Mouse (Mus musculus): ENCODE results near the gene Crmp1.

Gene Crmp1

GRCm38 (mm10) chr5:37241651-37242151, at the start of gene Crmp1:
Gene Crmp1, plus strand, starts transcription at chr5:37241940.
- DNase-seq (ENCODE audit: low spot score), result no peak

- DNase-seq (ENCODE audit: low spot score), result no peak
Observed at GRCm38 (mm10) chr5:37196196-37196595, 45.5 kb upstream of the Crmp1 start.

GRCm38 (mm10) chr5:37196666-37197250, 45.0 kb upstream of the Crmp1 start:
- DNase-seq (ENCODE audit: low spot score), result no peak

GRCm38 (mm10) chr5:37197423-37197822, 44.3 kb upstream of the Crmp1 start:
- no peak for DNase-seq (ENCODE audit: low spot score)

- DNase-seq (ENCODE audit: low spot score), result no peak
Observed at GRCm38 (mm10) chr5:37198011-37198688, 43.6 kb upstream of the Crmp1 start.

- no peak for DNase-seq (ENCODE audit: low spot score)
Observed at GRCm38 (mm10) chr5:37202285-37202684, 39.5 kb upstream of the Crmp1 start.

GRCm38 (mm10) chr5:37204886-37205285, 36.9 kb upstream of the Crmp1 start:
- DNase-seq (ENCODE audit: low spot score), result no peak

GRCm38 (mm10) chr5:37205420-37205819, 36.3 kb upstream of the Crmp1 start:
- DNase-seq (ENCODE audit: low spot score), result no peak

GRCm38 (mm10) chr5:37206364-37206763, 35.4 kb upstream of the Crmp1 start:
- no peak for DNase-seq (ENCODE audit: low spot score)

- DNase-seq (ENCODE audit: low spot score), result no peak
Observed at GRCm38 (mm10) chr5:37212938-37213708, 28.6 kb upstream of the Crmp1 start.

GRCm38 (mm10) chr5:37213709-37214103, 28.0 kb upstream of the Crmp1 start:
- no peak for DNase-seq (ENCODE audit: low spot score)

- DNase-seq (ENCODE audit: low spot score), result no peak
Observed at GRCm38 (mm10) chr5:37214614-37215013, 27.1 kb upstream of the Crmp1 start.

- DNase-seq (ENCODE audit: low spot score), result no peak
Observed at GRCm38 (mm10) chr5:37215276-37215675, 26.5 kb upstream of the Crmp1 start.

GRCm38 (mm10) chr5:37219615-37220014, 22.1 kb upstream of the Crmp1 start:
- DNase-seq (ENCODE audit: low spot score), result no peak

GRCm38 (mm10) chr5:37220575-37220974, 21.2 kb upstream of the Crmp1 start:
- DNase-seq (ENCODE audit: low spot score), result no peak

GRCm38 (mm10) chr5:37221563-37221962, 20.2 kb upstream of the Crmp1 start:
- DNase-seq (ENCODE audit: low spot score), result no peak

GRCm38 (mm10) chr5:37222316-37222715, 19.4 kb upstream of the Crmp1 start:
- DNase-seq (ENCODE audit: low spot score), result no peak

GRCm38 (mm10) chr5:37225708-37226107, 16.0 kb upstream of the Crmp1 start:
- no peak for DNase-seq (ENCODE audit: low spot score)

GRCm38 (mm10) chr5:37227956-37228680, 13.6 kb upstream of the Crmp1 start:
- no peak for DNase-seq (ENCODE audit: low spot score)

GRCm38 (mm10) chr5:37228894-37229293, 12.8 kb upstream of the Crmp1 start:
- DNase-seq (ENCODE audit: low spot score), result no peak

- no peak for DNase-seq (ENCODE audit: low spot score)
Observed at GRCm38 (mm10) chr5:37233010-37233557, 8.7 kb upstream of the Crmp1 start.

- DNase-seq (ENCODE audit: low spot score), result no peak
Observed at GRCm38 (mm10) chr5:37238654-37239053, 3.1 kb upstream of the Crmp1 start.
